Mouse (Mus musculus) granulocyte monocyte progenitor cell, adult 5-6 weeks (primary cell): Measurements from ENCODE around the gene Pigc. TPM values are rescaled to one million over a fixed set of nuclear protein-coding genes. Genes with fewer than 3 reads are reported as not detected.

ENCODE experiments used
- ATAC-seq: replicated peaks from 2 replicates; pipeline ENCODE4 v1.8.0; 2016; ENCODE audit warnings: mild to moderate bottlenecking, moderate TSS enrichment, inconsistent platforms; ENCODE audit not compliant: poor library complexity, severe bottlenecking
- total RNA-seq, 2 experiments: library from RNA; stranded (forward) in 1 of 2; stranded (reverse) in 1 of 2; fragments of 200-712, 200-1000 nt in 1 of 2; fragments of >200 nt in 1 of 2; fragmentation: Nextera tagmentation in 1 of 2; gene quantifications; 2 replicates each; pipeline ENCODE4 v1.2.3; 2014 to 2017

The Pigc gene
- total RNA-seq (2014; fragmentation: Nextera tagmentation) (17.2 and 17.9 TPM in 2 replicates), total RNA-seq (2017) (19.0 and 23.6 TPM in 2 replicates)

DNA sequence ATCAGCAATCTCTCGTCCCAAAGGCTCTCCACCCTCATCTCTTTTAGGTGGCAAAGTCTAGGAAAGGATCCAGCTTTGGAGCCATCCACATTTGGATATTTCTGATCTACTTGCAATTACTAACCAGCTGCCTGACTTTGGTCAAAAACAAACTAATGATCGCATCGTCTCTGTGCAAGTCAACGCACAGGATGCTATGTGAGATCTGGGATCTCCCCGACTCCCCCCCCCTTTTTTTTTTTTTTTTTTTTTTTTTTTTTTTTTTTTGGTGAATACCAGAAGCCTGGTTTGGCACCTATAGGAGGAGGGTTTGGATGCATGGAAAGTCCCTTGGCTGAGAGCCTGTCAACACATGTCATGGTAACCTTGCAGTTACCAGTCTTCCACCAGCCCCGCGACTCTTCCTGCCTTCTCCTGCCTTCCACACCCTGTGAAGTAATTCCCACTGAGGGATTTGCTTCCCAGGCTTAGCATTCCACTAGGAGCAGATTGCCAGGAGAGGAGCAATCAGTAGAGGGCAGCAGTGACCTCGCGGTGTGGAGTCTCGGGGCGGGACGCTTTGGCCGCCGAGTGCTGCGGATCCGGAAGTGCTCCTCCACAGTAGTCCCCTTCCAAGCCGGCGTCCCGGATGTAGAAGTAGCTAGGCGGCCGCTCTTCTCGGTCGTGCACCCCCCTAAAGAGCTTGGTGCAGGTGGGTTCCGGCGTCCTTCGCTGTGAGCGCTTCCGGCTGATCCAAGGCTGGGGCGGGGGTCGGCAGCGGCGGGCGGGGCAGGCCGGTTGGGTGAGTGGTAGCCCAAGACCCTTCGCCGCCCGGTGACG lies at the start of gene Pigc:
TSS of gene Pigc (plus strand) at position 598 of the 819 bp plus-strand sequence.
- peak; percentile 99 for ATAC-seq

DNA sequence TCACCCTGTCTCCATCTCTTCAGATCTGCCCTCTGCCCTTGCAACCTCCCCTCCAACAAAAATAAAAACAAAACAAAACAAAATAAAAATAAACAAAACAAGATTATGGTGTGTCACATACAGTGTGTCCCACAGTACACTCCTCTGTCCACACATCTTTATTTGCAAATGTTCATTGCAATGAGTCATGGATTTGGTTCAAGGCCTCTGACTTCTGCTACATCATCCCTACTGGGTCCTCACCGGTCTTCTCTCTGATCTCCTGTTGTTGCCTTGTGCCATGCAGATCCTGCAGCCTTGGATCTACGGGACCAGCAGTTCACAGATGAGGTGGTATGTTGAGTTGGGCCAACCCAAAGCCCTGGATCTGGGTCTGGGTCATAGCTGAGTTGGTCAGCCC lies 49.4 kb upstream of the Pigc start:
- no peak for ATAC-seq

DNA sequence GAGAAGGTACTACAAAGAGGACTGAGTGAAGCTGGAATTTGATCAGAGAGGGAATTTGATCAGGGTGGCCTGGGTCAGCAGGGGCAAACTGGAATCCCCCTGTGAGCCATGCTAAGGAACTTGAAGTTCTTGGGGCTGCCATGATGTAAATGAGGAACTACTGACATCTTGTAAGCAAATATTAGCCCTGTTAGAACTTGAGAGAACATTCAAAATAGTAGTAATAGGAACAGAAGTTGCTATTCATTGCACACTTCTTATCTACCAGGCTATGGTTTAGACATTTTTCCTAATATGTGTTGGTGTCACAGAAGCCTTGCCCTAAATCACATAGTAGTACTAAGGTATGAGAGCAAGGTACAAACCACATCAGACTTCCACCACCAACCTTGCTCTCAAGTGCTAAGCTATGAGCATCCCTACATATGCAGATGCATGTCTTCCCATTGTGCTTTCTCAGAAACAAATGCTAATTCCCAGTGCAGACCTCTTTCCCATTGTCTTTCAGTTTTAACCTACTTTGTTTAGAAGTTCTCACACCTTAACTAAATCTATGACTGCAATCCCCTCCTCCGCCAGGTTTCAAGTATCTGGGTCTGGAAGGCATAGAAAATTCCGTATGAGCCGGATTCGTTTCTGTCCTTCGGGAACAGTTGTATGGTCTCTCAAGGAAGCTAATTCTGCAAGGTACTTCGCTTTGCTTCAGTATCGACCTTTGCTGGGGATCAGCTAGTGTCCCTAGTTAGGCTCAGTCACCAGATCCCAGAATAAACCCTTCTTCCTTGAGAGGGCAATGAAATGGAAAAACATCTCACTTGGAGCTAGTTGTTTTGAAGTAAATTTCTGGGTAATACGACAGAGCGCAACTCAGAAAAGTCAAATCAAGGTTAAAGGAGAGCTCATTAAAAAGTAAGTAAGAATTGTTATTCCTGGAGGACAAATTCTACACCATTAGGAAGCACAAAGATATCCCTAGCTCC lies 48.2 kb upstream of the Pigc start:
- no peak for ATAC-seq

DNA sequence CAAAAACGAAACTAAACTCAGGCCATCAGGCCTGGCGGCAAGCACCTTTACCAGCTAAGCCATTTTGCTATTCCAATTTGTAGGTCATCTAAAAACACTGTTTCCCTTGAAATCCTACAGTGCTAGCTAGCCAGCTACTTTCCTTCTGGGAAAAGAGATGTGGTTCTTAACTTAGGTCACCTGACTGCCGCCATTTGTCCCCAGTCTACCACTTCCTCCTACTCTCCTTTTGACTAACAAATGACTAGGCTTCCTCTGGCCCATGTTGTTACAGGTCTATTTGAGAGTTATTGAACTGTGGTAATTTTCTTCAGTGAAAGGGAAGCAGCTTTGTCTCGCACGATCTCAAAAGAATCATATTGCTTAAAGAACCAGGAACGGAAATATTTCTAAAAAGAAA lies 47.1 kb upstream of the Pigc start:
- peak; percentile 66 for ATAC-seq

DNA sequence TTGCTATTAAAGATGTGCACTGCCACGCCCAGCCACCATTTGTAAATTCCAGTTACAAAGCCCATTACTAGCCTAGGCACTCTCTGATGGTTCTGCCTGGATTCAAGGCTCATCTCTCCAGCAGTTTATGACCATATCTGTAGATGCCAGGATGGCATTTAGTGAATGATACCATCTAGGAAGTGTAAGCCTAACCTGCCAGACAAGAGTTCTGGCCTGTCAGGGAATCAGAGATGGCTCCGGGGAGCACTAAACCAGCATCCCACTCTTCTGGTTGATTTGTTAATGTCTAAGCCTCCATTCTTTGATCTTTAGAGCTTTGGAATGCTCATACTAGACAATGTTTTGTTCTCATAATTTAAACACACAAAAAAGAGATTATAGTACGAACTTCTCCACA lies 44.7 kb upstream of the Pigc start:
- no peak for ATAC-seq

DNA sequence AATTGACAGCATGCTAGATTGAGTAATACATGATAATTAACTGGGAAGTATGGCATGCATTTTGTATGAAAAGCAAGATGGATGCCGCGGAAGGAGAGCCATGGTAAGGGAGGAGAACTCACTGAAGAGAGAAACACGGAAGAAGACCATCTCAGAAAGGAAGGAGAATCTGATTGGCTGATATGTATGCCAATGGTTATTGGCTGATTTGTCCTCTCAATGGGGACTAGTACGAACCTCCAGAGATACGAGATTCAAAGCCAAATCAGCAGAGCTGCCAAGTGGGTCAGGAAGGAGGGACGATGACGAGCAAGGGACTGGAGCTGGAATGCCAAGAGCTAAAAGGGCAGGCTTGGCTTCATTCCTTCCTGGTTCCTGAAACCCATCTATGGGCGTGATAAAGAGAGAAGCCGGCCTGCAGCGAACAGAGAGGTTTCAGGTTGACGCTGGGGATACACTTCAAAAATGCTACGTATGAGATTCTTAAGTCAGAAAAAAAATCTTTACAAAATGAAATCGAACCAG lies 43.6 kb upstream of the Pigc start:
- ATAC-seq = no peak

DNA sequence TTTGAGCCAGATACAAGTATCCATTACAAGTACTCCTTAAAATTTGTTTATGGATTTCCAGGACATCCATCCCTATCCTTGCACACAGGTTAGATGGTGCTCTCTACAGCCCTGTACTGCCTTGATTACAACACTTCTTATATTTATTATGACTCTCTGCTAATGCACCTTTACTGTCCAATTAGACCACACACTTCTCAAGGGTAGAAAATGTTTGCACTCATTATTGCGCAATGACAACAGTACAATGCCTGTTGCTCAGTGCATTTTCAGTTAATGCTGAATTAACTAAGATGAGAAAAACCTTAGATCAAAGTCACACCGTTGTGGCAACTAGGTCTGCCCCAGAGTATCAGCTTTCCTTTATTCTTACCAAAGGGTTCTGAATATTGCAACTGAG lies 41.0 kb upstream of the Pigc start:
- peak; percentile 67 for ATAC-seq

DNA sequence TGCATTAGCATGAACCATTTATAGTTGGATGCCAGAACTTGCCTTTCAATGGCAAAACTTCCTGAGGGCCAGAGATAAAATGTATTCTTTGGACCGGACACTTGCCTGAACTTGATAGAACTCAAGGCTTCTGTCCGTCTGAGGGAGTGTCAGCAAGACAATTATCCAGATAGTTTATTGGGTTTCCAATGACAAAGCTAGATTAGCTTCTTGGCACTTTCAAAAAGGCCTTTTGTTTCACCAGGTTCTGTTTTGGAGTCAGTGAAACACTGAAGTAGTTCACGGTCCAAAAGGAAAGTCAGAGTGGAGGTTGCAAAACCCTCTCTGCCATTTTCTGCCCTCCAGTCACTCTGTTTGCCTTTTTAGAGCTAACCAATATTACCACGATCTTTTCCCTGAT lies 37.7 kb upstream of the Pigc start:
- no peak for ATAC-seq

DNA sequence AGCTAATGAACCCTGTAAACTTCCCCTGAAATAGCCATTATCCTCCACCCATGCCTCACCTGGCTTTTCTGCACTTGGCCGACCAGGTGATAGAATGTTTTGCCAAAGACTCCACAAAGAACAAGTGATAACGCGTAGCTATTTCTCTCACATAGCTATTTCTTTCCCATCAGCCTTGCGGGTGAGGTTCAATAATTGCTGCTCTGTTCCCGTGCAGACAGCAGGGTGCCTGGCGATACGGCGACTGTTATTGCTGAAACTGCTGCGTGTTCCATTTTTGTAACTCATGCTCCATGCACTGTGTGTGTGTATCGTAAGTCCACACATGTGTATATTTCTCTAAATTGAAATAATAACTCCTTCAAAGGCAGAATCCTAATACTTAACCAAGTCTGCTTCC lies 37.2 kb upstream of the Pigc start:
- no peak for ATAC-seq

DNA sequence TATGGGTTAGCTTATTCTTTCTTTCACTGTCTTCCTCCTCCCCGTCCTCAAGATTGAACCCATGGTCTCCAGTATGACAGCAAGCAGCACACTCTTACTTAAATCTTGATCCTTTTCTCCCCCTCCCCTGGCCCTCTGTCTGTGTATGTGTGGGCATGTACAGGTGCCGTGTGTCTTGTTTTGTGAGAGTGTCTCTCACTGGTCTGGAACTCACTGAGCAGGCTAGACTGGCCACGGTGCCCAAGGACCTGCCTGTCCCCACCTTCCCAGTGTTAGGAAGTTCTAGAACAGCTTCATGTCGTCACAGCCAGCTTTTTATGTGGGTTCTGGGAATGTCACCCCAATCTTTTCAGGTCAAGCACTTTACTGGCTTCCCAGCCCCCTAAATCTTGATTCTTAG lies 36.7 kb upstream of the Pigc start:
- ATAC-seq = no peak

DNA sequence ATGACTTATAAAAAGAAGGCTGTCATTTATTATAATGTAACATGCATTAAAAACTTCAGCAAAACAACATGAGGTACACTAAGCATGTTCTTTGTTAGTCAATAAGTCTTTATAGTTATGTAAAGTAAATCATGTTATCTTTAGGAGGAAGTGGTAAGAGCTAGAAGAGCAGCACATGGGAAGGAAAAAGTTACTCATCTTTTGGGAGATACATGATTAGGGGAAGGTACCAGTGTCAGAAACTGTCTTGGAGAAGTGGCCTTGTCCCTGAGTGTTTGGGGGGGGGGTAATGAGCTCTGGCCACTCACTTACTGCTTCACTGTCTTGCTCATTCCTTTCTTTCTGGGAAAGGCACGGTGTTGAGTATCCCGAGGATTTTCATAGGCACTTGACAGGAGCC lies 26.9 kb upstream of the Pigc start:
- peak; percentile 65 for ATAC-seq

DNA sequence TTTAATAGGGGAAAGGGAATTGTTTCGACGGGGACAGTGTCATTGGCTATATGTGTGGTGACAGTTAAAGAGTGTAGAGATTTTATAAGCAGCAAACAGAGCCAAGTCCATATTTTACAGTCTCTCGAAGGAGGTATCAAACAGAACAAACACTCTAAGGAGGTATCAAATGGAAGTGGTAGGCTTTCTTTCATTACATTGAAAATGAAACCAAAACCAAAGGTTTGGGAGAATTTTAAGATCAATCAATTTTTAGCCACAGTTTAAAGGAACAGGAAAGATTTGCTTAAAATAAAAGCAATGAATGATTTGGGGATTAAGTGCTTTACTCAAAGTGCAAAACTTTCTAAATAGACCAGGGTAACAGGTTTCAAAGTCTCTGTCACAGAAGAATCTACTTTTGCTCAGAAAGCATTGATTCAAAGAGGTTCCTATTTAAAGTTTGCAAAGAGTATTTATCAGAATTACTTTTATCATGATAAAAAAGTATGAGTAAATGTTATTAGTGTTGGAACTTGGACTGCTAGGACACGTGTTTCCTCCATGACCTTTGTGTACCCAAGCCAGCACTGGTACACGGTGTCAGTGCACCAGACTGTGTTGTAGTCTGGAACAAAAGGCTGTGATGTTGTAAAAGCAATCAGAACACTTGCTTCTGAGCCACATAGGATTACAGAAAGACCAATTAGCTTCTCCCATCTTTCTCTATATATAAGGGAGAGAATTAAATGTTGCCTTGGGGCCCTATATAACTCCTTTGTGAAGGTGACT lies 17.8 kb upstream of the Pigc start:
- ATAC-seq = no peak

DNA sequence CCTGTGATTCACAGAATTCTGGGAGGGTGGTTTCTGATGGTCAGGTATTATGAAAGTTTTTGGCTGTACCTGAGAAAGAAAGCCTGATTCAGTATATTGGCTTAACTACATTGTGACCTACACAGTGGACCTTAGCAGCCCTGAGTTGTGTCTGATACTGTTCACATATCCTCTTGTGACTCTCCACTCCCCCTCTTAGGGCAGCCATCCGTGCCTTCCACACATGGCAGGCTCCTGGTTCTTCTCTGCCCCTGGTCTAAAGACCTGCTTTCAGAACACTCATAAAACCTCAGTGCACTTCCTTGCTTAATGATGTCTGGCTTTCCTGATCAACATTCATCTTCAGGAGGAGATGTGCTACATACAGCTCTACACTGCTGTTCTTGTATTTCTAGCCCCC lies 16.4 kb upstream of the Pigc start:
- ATAC-seq = no peak

DNA sequence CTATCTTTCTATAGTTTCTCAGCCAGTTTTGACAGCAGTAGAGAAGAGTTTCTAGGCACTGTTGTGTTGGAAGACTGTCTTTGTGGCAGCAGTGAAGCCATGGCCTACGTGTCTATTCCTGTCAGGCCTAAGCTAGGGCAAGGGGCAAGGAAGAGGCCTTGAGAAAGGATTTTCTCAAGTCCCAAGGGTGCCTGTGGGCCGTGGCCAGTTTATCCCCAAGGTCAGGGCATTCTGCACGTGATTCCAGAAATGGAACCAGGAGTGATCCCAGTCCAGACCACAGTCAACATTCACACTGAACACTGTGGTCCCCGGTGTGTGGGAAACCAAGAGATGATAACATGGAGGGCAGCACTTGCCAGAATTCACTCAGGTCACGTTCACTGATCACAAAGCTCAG lies 13.1 kb upstream of the Pigc start:
- no peak for ATAC-seq

DNA sequence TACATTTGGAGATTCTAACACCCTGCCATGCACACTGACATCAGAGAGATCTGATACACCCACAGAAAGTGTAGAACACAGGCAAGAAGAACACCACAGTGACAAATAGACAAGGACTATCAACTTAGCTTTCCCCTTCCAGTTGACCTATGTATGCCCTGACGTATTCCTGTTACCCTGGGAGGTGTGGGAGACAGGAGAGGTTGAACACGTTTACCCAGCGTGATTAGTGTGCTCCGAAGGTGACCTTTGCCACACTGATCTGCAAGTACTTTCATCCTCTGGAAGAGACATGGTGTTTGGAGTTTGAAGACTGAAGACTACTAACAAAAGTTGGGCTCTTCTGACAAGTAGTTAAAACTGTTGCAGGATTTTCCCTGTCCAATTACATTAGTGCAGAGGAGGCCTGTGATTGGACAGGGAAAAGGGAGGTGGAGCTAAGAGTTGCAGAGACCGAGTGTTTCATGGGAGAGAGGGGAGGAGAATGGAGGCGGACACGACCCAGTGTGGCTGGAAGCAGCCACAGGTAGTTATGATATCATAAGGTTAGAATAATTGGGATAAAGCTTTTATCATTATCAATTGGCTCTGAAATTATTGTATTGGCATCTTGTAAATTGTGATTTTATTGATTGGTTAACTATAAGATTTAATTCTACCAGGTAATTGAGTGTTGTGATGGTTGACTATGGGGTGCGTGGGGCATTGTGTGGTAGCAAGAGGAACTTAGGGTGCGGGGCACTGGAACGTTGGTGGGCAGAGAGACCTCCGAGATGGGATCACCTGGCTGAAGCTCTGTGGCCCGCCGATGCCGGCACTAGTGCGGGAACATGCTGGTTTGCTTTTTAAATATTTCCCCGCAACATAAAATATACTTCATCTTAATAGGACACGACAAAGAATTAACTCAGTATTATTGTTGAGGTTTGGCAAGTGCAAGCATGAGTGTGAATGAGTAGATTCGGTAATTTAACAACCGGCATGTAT lies 10.7 kb upstream of the Pigc start:
- ATAC-seq = no peak

DNA sequence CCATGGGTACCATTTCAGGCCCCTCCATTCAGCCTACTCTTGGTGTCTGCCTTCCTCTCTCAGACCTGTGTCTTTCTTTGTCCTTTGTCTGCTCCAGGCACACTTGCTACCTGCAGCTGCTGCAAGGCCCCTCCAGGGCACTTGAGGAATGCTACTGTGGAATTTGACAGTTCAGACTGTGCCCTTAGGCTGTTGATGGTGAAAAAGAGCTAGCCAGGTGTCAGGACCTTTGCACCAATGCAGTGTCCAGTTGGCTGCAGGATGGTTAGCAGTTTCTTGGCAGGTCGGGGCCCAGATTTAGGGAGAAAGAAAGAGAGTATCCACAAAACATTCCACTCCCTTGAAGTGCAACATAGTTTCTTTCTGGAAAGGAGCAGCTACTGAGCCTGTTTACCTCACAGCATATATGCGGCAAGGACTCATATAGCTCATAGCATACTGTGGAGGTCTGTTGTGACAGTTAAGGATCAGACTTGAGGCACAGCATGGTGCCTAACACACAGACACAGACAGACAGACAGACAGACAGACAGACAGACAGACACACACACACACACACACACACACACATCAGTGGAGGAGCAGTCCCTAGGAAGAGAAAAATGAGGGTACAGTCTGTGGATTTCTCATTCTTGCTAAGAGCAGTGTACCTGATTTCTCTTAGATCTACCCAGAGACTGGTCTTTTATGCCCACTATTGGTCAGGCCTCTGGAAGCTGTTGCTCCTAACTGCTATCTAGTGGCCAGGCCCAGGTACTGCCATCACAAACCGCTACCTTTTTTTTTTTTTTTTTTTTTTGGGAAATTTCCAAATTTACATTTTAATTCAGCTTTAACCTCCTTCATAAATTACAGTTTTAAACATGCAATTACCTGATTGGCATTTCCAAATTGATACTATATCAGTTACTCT lies 6.3 kb upstream of the Pigc start:
- ATAC-seq = peak; percentile 97

DNA sequence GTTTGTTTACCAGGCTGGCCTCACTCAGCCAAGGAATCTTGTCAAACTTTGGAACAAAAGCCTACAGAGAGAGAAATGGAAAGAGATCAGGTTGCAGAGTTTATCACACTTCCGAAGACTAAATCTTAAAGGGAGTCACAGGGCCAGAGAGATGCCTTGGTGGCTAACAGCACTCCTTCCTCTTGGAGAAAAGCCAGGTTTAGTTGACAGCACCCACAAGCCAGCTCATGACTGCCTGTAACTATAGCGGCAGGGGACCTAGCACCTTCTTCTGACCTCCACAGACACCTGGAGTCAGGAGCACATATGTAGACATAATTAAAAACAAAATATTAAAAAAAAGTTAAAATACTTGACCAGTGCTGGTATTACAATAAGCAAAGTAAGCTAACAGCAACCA lies 1.1 kb upstream of the Pigc start:
- no peak for ATAC-seq

DNA sequence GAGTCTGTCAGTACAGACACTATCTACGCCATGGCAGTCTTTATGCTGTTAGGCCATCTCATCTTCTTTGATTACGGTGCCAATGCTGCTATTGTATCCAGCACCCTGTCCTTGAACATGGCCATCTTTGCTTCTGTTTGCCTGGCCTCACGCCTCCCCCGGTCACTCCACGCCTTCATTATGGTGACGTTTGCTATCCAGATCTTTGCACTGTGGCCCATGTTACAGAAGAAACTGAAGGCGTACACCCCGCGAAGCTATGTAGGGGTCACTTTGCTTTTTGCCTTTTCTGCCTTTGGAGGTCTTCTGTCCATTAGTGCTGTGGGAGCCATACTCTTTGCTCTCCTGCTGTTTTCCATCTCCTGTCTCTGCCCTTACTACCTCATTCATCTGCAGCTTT lies 1.9 kb downstream of the Pigc start:
- ATAC-seq = no peak
